Mouse (Mus musculus) heart, adult 2 months (tissue): ENCODE measurements around the gene Ercc2.

ENCODE experiments used
- CTCF ChIP-seq: fragments of 200-600 bp; IDR thresholded peaks from 2 replicates; pipeline ENCODE4 v1.8.1; 2022; ENCODE audit warnings: antibody characterized with exemption, mild to moderate bottlenecking, moderate library complexity
- EP300 ChIP-seq: fragments of 200-500 bp; IDR thresholded peaks from 2 replicates; pipeline ENCODE4 v1.6.1; 2011; ENCODE audit warnings: low read depth, low read length, control low read depth; ENCODE audit not compliant: insufficient read depth
- POLR2A ChIP-seq: fragments of 200-500 bp; IDR thresholded peaks from 2 replicates; pipeline ENCODE4 v1.6.1; 2011; ENCODE audit warnings: mild to moderate bottlenecking, low read depth, low read length, control low read depth; ENCODE audit not compliant: insufficient read depth

DNA sequence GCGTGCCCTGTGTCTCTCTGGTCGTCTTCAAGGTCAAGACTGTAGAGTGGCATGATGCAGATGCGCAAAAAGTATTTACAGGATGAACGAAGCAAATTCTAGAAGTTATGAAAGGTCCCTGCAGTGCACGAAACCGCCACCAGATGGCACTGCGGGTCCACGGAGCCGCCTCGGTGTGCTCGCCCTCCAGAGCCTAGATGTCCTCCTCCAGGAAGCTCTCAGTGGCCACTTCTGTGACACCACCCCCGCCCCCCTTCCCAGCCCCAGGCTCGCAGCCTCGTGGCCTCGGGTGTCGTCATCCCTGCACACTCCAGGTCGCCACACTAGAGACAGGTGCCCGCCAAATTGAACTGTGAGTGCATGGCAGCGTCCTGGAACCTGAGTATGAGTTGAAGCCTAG, 23.6 kb downstream of the Ercc2 start:
- peak; percentile 99 for TF ChIP-seq CTCF
- no peak for TF ChIP-seq POLR2A
- TF ChIP-seq EP300, result peak; percentile 81; the same call in 1 of the 2 replicates
